Mouse (Mus musculus): ENCODE data around the gene Abcc4.

- TF ChIP-seq CTCF (IDR thresholded peaks at IDR 0.05; ENCODE audit: borderline replicate concordance, insufficient read depth, low read depth, low read length), result no peak
- TF ChIP-seq POLR2A (IDR thresholded peaks at IDR 0.05; ENCODE audit: borderline replicate concordance, insufficient read depth, low read length), result no peak
Observed at GRCm38 (mm10) chr14:118651704-118652439, 54.1 kb downstream of the Abcc4 start.

Data from cerebellum, adult 2 months (tissue).